Mouse (Mus musculus): ENCODE measurements around the gene Kcna7. TPM values are rescaled to one million over a fixed set of nuclear protein-coding genes. Genes with fewer than 3 reads are reported as not detected.

Gene Kcna7
- polyA plus RNA-seq, 1 experiment from 2014 or later: not detected

GRCm38 (mm10) chr7:45401521-45402085, 3.9 kb upstream of the Kcna7 start:
- no peak for ATAC-seq (ENCODE audit: low FRiP score, low TSS enrichment)
- Histone ChIP-seq H3K9me3 (ENCODE audit: control insufficient read depth, low read length) (no peaks in the 10 kb centered on the region), H3K4me1 (ENCODE audit: control insufficient read depth, insufficient read depth, low read length) (no peaks in the 10 kb centered on the region), H3K4me2 (ENCODE audit: low read length) (no peak overlapping the region), H3K4me3 (replicated peaks; ENCODE audit: low read depth, low read length) (no peak overlapping the region), H3K9ac (replicated peaks; ENCODE audit: low read length) (no peak overlapping the region), H3K36me3 (ENCODE audit: control insufficient read depth, insufficient read depth, low read length) (no peaks in the 10 kb centered on the region), H3K27me3 (ENCODE audit: control insufficient read depth, insufficient read depth, low read length) (peaks cover 19% of the 10 kb centered on the region), H3K27ac (replicated peaks; ENCODE audit: low read depth, low read length) (no peak overlapping the region)
- no peak for DNase-seq
- WGBS: 72% methylated on average over 10 of the region's 10 CpGs

GRCm38 (mm10) chr7:45403532-45404261, 1.8 kb upstream of the Kcna7 start:
- H3K9me3 ChIP-seq (ENCODE audit: control insufficient read depth, low read length): no peaks in the 10 kb centered on the region
- H3K36me3 ChIP-seq (ENCODE audit: control insufficient read depth, insufficient read depth, low read length): no peaks in the 10 kb centered on the region
- 43% methylated on average over 6 of the region's 6 CpGs for WGBS
- H3K9ac ChIP-seq (replicated peaks; ENCODE audit: low read length): no peak overlapping the region
- H3K27ac ChIP-seq (replicated peaks; ENCODE audit: low read depth, low read length): no peak overlapping the region
- ATAC-seq (ENCODE audit: low FRiP score, low TSS enrichment): no peak
- peaks cover 40% of the 10 kb centered on the region for H3K27me3 ChIP-seq (ENCODE audit: control insufficient read depth, insufficient read depth, low read length)
- peak; percentile 79 for DNase-seq
- no peak overlapping the region for H3K4me2 ChIP-seq (ENCODE audit: low read length)
- H3K4me1 ChIP-seq (ENCODE audit: control insufficient read depth, insufficient read depth, low read length): no peaks in the 10 kb centered on the region
- no peak overlapping the region for H3K4me3 ChIP-seq (replicated peaks; ENCODE audit: low read depth, low read length)

GRCm38 (mm10) chr7:45406157-45407156, 1.0 kb downstream of the Kcna7 start:
- Histone ChIP-seq H3K4me1 (ENCODE audit: control insufficient read depth, insufficient read depth, low read length) (no peaks in the 10 kb centered on the region), H3K4me3 (replicated peaks; ENCODE audit: low read depth, low read length) (peak overlapping the region; percentile 26), H3K27me3 (ENCODE audit: control insufficient read depth, insufficient read depth, low read length) (peaks cover 66% of the 10 kb centered on the region), H3K27ac (replicated peaks; ENCODE audit: low read depth, low read length) (no peak overlapping the region), H3K9ac (replicated peaks; ENCODE audit: low read length) (no peak overlapping the region; the same call in 1 of the 2 replicates), H3K4me2 (ENCODE audit: low read length) (peak overlapping the region; percentile 43), H3K9me3 (ENCODE audit: control insufficient read depth, low read length) (no peaks in the 10 kb centered on the region), H3K36me3 (ENCODE audit: control insufficient read depth, insufficient read depth, low read length) (no peaks in the 10 kb centered on the region)
- DNase-seq: peak; percentile 25
- no peak for ATAC-seq (ENCODE audit: low FRiP score, low TSS enrichment)
- WGBS: 2% methylated on average over 114 of the region's 114 CpGs

- DNase-seq: no peak
- Histone ChIP-seq H3K9ac (replicated peaks; ENCODE audit: low read length) (no peak overlapping the region), H3K9me3 (ENCODE audit: control insufficient read depth, low read length) (no peaks in the 10 kb centered on the region), H3K4me3 (replicated peaks; ENCODE audit: low read depth, low read length) (no peak overlapping the region), H3K4me1 (ENCODE audit: control insufficient read depth, insufficient read depth, low read length) (no peaks in the 10 kb centered on the region), H3K27ac (replicated peaks; ENCODE audit: low read depth, low read length) (no peak overlapping the region), H3K36me3 (ENCODE audit: control insufficient read depth, insufficient read depth, low read length) (no peaks in the 10 kb centered on the region), H3K4me2 (ENCODE audit: low read length) (no peak overlapping the region), H3K27me3 (ENCODE audit: control insufficient read depth, insufficient read depth, low read length) (peaks cover 77% of the 10 kb centered on the region)
- ATAC-seq (ENCODE audit: low FRiP score, low TSS enrichment): no peak
- 80% methylated on average over 10 of the region's 10 CpGs for WGBS
Observed at GRCm38 (mm10) chr7:45407836-45408235, 2.4 kb downstream of the Kcna7 start.

GRCm38 (mm10) chr7:45408351-45408750, 2.9 kb downstream of the Kcna7 start:
- no peak overlapping the region for H3K27ac ChIP-seq (replicated peaks; ENCODE audit: low read depth, low read length)
- no peaks in the 10 kb centered on the region for H3K36me3 ChIP-seq (ENCODE audit: control insufficient read depth, insufficient read depth, low read length)
- H3K9ac ChIP-seq (replicated peaks; ENCODE audit: low read length): no peak overlapping the region
- H3K9me3 ChIP-seq (ENCODE audit: control insufficient read depth, low read length): no peaks in the 10 kb centered on the region
- 75% methylated on average over 7 of the region's 7 CpGs for WGBS
- H3K4me2 ChIP-seq (ENCODE audit: low read length): no peak overlapping the region
- no peak overlapping the region for H3K4me3 ChIP-seq (replicated peaks; ENCODE audit: low read depth, low read length)
- DNase-seq (no peak), ATAC-seq (ENCODE audit: low FRiP score, low TSS enrichment) (no peak)
- peaks cover 82% of the 10 kb centered on the region for H3K27me3 ChIP-seq (ENCODE audit: control insufficient read depth, insufficient read depth, low read length)
- H3K4me1 ChIP-seq (ENCODE audit: control insufficient read depth, insufficient read depth, low read length): no peaks in the 10 kb centered on the region

- Histone ChIP-seq H3K4me2 (ENCODE audit: low read length) (no peak overlapping the region), H3K27me3 (ENCODE audit: control insufficient read depth, insufficient read depth, low read length) (peaks cover 88% of the 10 kb centered on the region), H3K36me3 (ENCODE audit: control insufficient read depth, insufficient read depth, low read length) (no peaks in the 10 kb centered on the region), H3K9me3 (ENCODE audit: control insufficient read depth, low read length) (no peaks in the 10 kb centered on the region), H3K9ac (replicated peaks; ENCODE audit: low read length) (no peak overlapping the region), H3K4me3 (replicated peaks; ENCODE audit: low read depth, low read length) (no peak overlapping the region), H3K27ac (replicated peaks; ENCODE audit: low read depth, low read length) (no peak overlapping the region), H3K4me1 (ENCODE audit: control insufficient read depth, insufficient read depth, low read length) (peaks cover 3% of the 10 kb centered on the region; the same call in 1 of the 2 replicates)
- ATAC-seq (ENCODE audit: low FRiP score, low TSS enrichment) (no peak), DNase-seq (no peak)
- WGBS: 91% methylated on average over 17 of the region's 17 CpGs
Observed at GRCm38 (mm10) chr7:45408949-45409348, 3.5 kb downstream of the Kcna7 start.

- ATAC-seq (ENCODE audit: low FRiP score, low TSS enrichment): no peak
- DNase-seq: no peak
- Histone ChIP-seq H3K4me1 (ENCODE audit: control insufficient read depth, insufficient read depth, low read length) (peaks cover 3% of the 10 kb centered on the region; the same call in 1 of the 2 replicates), H3K9me3 (ENCODE audit: control insufficient read depth, low read length) (no peaks in the 10 kb centered on the region), H3K27ac (replicated peaks; ENCODE audit: low read depth, low read length) (no peak overlapping the region), H3K4me2 (ENCODE audit: low read length) (no peak overlapping the region), H3K4me3 (replicated peaks; ENCODE audit: low read depth, low read length) (no peak overlapping the region), H3K9ac (replicated peaks; ENCODE audit: low read length) (no peak overlapping the region), H3K27me3 (ENCODE audit: control insufficient read depth, insufficient read depth, low read length) (peaks cover 95% of the 10 kb centered on the region), H3K36me3 (ENCODE audit: control insufficient read depth, insufficient read depth, low read length) (no peaks in the 10 kb centered on the region)
- WGBS: 88% methylated on average over 8 of the region's 8 CpGs
Observed at GRCm38 (mm10) chr7:45409497-45410163, 4.2 kb downstream of the Kcna7 start.

- no peak overlapping the region for H3K9ac ChIP-seq (replicated peaks; ENCODE audit: low read length)
- H3K27ac ChIP-seq (replicated peaks; ENCODE audit: low read depth, low read length): no peak overlapping the region
- ATAC-seq (ENCODE audit: low FRiP score, low TSS enrichment): no peak
- H3K4me1 ChIP-seq (ENCODE audit: control insufficient read depth, insufficient read depth, low read length): peaks cover 3% of the 10 kb centered on the region; the same call in 1 of the 2 replicates
- H3K4me3 ChIP-seq (replicated peaks; ENCODE audit: low read depth, low read length): no peak overlapping the region
- H3K27me3 ChIP-seq (ENCODE audit: control insufficient read depth, insufficient read depth, low read length): peaks cover 96% of the 10 kb centered on the region
- H3K36me3 ChIP-seq (ENCODE audit: control insufficient read depth, insufficient read depth, low read length): no peaks in the 10 kb centered on the region
- no peaks in the 10 kb centered on the region for H3K9me3 ChIP-seq (ENCODE audit: control insufficient read depth, low read length)
- no peak overlapping the region for H3K4me2 ChIP-seq (ENCODE audit: low read length)
- DNase-seq: no peak
- 93% methylated on average over 2 of the region's 2 CpGs for WGBS
Observed at GRCm38 (mm10) chr7:45412421-45412820, 7.0 kb downstream of the Kcna7 start.

Measured in midbrain, embryonic 14.5 days (tissue).